Mouse (Mus musculus): Measurements from ENCODE around the gene Cdon.
"Not testable (repeated sequence)": the region's sequence is repeated elsewhere in the genome, so short reads cannot be mapped to it uniquely, and the experiment has no call there.

Cdon gene

GRCm38 (mm10) chr9:35420805-35421719 lies at the start of gene Cdon:
Gene Cdon (plus strand): TSS chr9:35421128.
- no peak for DNase-seq (ENCODE audit: extremely low read depth, low read depth, low spot score)

GRCm38 (mm10) chr9:35372324-35373101 lies 48.4 kb upstream of the Cdon start:
- no peak for DNase-seq (ENCODE audit: extremely low read depth, low read depth, low spot score)

GRCm38 (mm10) chr9:35377916-35378315 lies 43.0 kb upstream of the Cdon start:
- DNase-seq (ENCODE audit: extremely low read depth, low read depth, low spot score), result no peak

- no peak for DNase-seq (ENCODE audit: extremely low read depth, low read depth, low spot score)
These were observed 41.9 kb upstream of the Cdon start for GRCm38 (mm10) chr9:35378991-35379390.

GRCm38 (mm10) chr9:35399896-35400295 lies 21.0 kb upstream of the Cdon start:
- DNase-seq (ENCODE audit: extremely low read depth, low read depth, low spot score), result no peak

GRCm38 (mm10) chr9:35400398-35400797 lies 20.5 kb upstream of the Cdon start:
- DNase-seq (ENCODE audit: extremely low read depth, low read depth, low spot score), result no peak

GRCm38 (mm10) chr9:35400831-35401230 lies 20.1 kb upstream of the Cdon start:
- DNase-seq (ENCODE audit: extremely low read depth, low read depth, low spot score), result no peak

GRCm38 (mm10) chr9:35402584-35402991 lies 18.3 kb upstream of the Cdon start:
- no peak for DNase-seq (ENCODE audit: extremely low read depth, low read depth, low spot score)

GRCm38 (mm10) chr9:35403490-35403889 lies 17.4 kb upstream of the Cdon start:
- DNase-seq (ENCODE audit: extremely low read depth, low read depth, low spot score), result no peak

GRCm38 (mm10) chr9:35405038-35405905 lies 15.7 kb upstream of the Cdon start:
- no peak for DNase-seq (ENCODE audit: extremely low read depth, low read depth, low spot score)

GRCm38 (mm10) chr9:35411225-35411965 lies 9.5 kb upstream of the Cdon start:
- DNase-seq (ENCODE audit: extremely low read depth, low read depth, low spot score), result no peak

- DNase-seq (ENCODE audit: extremely low read depth, low read depth, low spot score), result no peak
These were observed 9.0 kb upstream of the Cdon start for GRCm38 (mm10) chr9:35411975-35412374.

GRCm38 (mm10) chr9:35421730-35422235 lies 855 bp downstream of the Cdon start:
- DNase-seq (ENCODE audit: extremely low read depth, low read depth, low spot score), result no peak

- no peak for DNase-seq (ENCODE audit: extremely low read depth, low read depth, low spot score)
These were observed 1.5 kb downstream of the Cdon start for GRCm38 (mm10) chr9:35422405-35422941.

GRCm38 (mm10) chr9:35423265-35423664 lies 2.3 kb downstream of the Cdon start:
- no peak for DNase-seq (ENCODE audit: extremely low read depth, low read depth, low spot score)

GRCm38 (mm10) chr9:35424671-35425070 lies 3.7 kb downstream of the Cdon start:
- no peak for DNase-seq (ENCODE audit: extremely low read depth, low read depth, low spot score)

- no peak for DNase-seq (ENCODE audit: extremely low read depth, low read depth, low spot score)
These were observed 9.5 kb downstream of the Cdon start for GRCm38 (mm10) chr9:35430476-35430875.

GRCm38 (mm10) chr9:35431396-35431795 lies 10.5 kb downstream of the Cdon start:
- no peak for DNase-seq (ENCODE audit: extremely low read depth, low read depth, low spot score)

- not testable (repeated sequence) for DNase-seq (ENCODE audit: extremely low read depth, low read depth, low spot score)
These were observed 11.9 kb downstream of the Cdon start for GRCm38 (mm10) chr9:35432717-35433297.

Data from fat pad, adult 2 months (tissue).